Mouse (Mus musculus): ENCODE results near the gene Dock4. TPM values are rescaled to one million over a fixed set of nuclear protein-coding genes. Genes with fewer than 3 reads are reported as not detected.

Gene Dock4
- polyA plus RNA-seq, 1 experiment from 2014 or later, result 1.8 TPM

GRCm38 (mm10) chr12:40633242-40633641 is 187.5 kb downstream of the Dock4 start:
- Histone ChIP-seq H3K27me3 (replicated peaks; ENCODE audit: control insufficient read depth, insufficient read depth, low read length) (no peaks in the 10 kb centered on the region), H3K9me3 (ENCODE audit: control insufficient read depth) (no peaks in the 10 kb centered on the region), H3K27ac (ENCODE audit: low read depth, low read length) (no peak overlapping the region), H3K4me1 (replicated peaks; ENCODE audit: control insufficient read depth, insufficient read depth, low read length) (no peaks in the 10 kb centered on the region), H3K4me3 (ENCODE audit: low read depth, low read length) (no peak overlapping the region), H3K9ac (ENCODE audit: low read depth, low read length) (no peak overlapping the region), H3K4me2 (replicated peaks; ENCODE audit: low read depth) (no peak overlapping the region), H3K36me3 (ENCODE audit: control insufficient read depth, insufficient read depth) (no peaks in the 10 kb centered on the region)
- no peak for TF ChIP-seq CTCF (IDR thresholded peaks at IDR 0.05; ENCODE audit: low read depth)
- no peak for ATAC-seq
- 89% methylated on average over 2 of the region's 2 CpGs for WGBS

GRCm38 (mm10) chr12:40634169-40634568 is 188.4 kb downstream of the Dock4 start:
- H3K4me2 ChIP-seq (replicated peaks; ENCODE audit: low read depth), result no peak overlapping the region
- 92% methylated on average over 7 of the region's 7 CpGs for WGBS
- H3K9me3 ChIP-seq (ENCODE audit: control insufficient read depth), result no peaks in the 10 kb centered on the region
- H3K4me3 ChIP-seq (ENCODE audit: low read depth, low read length), result no peak overlapping the region
- H3K27me3 ChIP-seq (replicated peaks; ENCODE audit: control insufficient read depth, insufficient read depth, low read length), result no peaks in the 10 kb centered on the region
- H3K36me3 ChIP-seq (ENCODE audit: control insufficient read depth, insufficient read depth), result no peaks in the 10 kb centered on the region
- TF ChIP-seq CTCF (IDR thresholded peaks at IDR 0.05; ENCODE audit: low read depth), result no peak
- no peaks in the 10 kb centered on the region for H3K4me1 ChIP-seq (replicated peaks; ENCODE audit: control insufficient read depth, insufficient read depth, low read length)
- no peak overlapping the region for H3K9ac ChIP-seq (ENCODE audit: low read depth, low read length)
- no peak overlapping the region for H3K27ac ChIP-seq (ENCODE audit: low read depth, low read length)
- ATAC-seq, result no peak

GRCm38 (mm10) chr12:40635991-40636390 is 190.2 kb downstream of the Dock4 start:
- Histone ChIP-seq H3K9me3 (ENCODE audit: control insufficient read depth) (no peaks in the 10 kb centered on the region), H3K4me3 (ENCODE audit: low read depth, low read length) (no peak overlapping the region), H3K27ac (ENCODE audit: low read depth, low read length) (no peak overlapping the region), H3K4me2 (replicated peaks; ENCODE audit: low read depth) (no peak overlapping the region), H3K27me3 (replicated peaks; ENCODE audit: control insufficient read depth, insufficient read depth, low read length) (no peaks in the 10 kb centered on the region), H3K4me1 (replicated peaks; ENCODE audit: control insufficient read depth, insufficient read depth, low read length) (no peaks in the 10 kb centered on the region), H3K36me3 (ENCODE audit: control insufficient read depth, insufficient read depth) (no peaks in the 10 kb centered on the region), H3K9ac (ENCODE audit: low read depth, low read length) (no peak overlapping the region)
- 91% methylated on average over 6 of the region's 6 CpGs for WGBS
- TF ChIP-seq CTCF (IDR thresholded peaks at IDR 0.05; ENCODE audit: low read depth), result no peak
- ATAC-seq, result no peak

GRCm38 (mm10) chr12:40637427-40637826 is 191.7 kb downstream of the Dock4 start:
- H3K36me3 ChIP-seq (ENCODE audit: control insufficient read depth, insufficient read depth), result no peaks in the 10 kb centered on the region
- no peaks in the 10 kb centered on the region for H3K27me3 ChIP-seq (replicated peaks; ENCODE audit: control insufficient read depth, insufficient read depth, low read length)
- no peak overlapping the region for H3K9ac ChIP-seq (ENCODE audit: low read depth, low read length)
- no peak for ATAC-seq
- no peak overlapping the region for H3K4me2 ChIP-seq (replicated peaks; ENCODE audit: low read depth)
- TF ChIP-seq CTCF (IDR thresholded peaks at IDR 0.05; ENCODE audit: low read depth), result no peak
- no peaks in the 10 kb centered on the region for H3K9me3 ChIP-seq (ENCODE audit: control insufficient read depth)
- WGBS, result 86% methylated on average over 2 of the region's 2 CpGs
- no peak overlapping the region for H3K4me3 ChIP-seq (ENCODE audit: low read depth, low read length)
- no peak overlapping the region for H3K27ac ChIP-seq (ENCODE audit: low read depth, low read length)
- no peaks in the 10 kb centered on the region for H3K4me1 ChIP-seq (replicated peaks; ENCODE audit: control insufficient read depth, insufficient read depth, low read length)

- no peaks in the 10 kb centered on the region for H3K27me3 ChIP-seq (replicated peaks; ENCODE audit: control insufficient read depth, insufficient read depth, low read length)
- no peaks in the 10 kb centered on the region for H3K36me3 ChIP-seq (ENCODE audit: control insufficient read depth, insufficient read depth)
- H3K9ac ChIP-seq (ENCODE audit: low read depth, low read length), result no peak overlapping the region
- H3K9me3 ChIP-seq (ENCODE audit: control insufficient read depth), result no peaks in the 10 kb centered on the region
- ATAC-seq, result no peak
- H3K4me2 ChIP-seq (replicated peaks; ENCODE audit: low read depth), result no peak overlapping the region
- WGBS, result 86% methylated on average over 6 of the region's 6 CpGs
- TF ChIP-seq CTCF (IDR thresholded peaks at IDR 0.05; ENCODE audit: low read depth), result no peak
- H3K4me1 ChIP-seq (replicated peaks; ENCODE audit: control insufficient read depth, insufficient read depth, low read length), result no peaks in the 10 kb centered on the region
- H3K4me3 ChIP-seq (ENCODE audit: low read depth, low read length), result no peak overlapping the region
- H3K27ac ChIP-seq (ENCODE audit: low read depth, low read length), result no peak overlapping the region
These were observed 200.1 kb downstream of the Dock4 start for GRCm38 (mm10) chr12:40645869-40646268.

GRCm38 (mm10) chr12:40654312-40654711 is 208.6 kb downstream of the Dock4 start:
- Histone ChIP-seq H3K4me3 (ENCODE audit: low read depth, low read length) (no peak overlapping the region), H3K9me3 (ENCODE audit: control insufficient read depth) (no peaks in the 10 kb centered on the region), H3K4me1 (replicated peaks; ENCODE audit: control insufficient read depth, insufficient read depth, low read length) (no peaks in the 10 kb centered on the region), H3K36me3 (ENCODE audit: control insufficient read depth, insufficient read depth) (no peaks in the 10 kb centered on the region), H3K27me3 (replicated peaks; ENCODE audit: control insufficient read depth, insufficient read depth, low read length) (no peaks in the 10 kb centered on the region), H3K27ac (ENCODE audit: low read depth, low read length) (no peak overlapping the region), H3K4me2 (replicated peaks; ENCODE audit: low read depth) (no peak overlapping the region), H3K9ac (ENCODE audit: low read depth, low read length) (no peak overlapping the region)
- whole genome bisulfite sequencing, result 64% methylated on average over 2 of the region's 2 CpGs
- TF ChIP-seq CTCF (IDR thresholded peaks at IDR 0.05; ENCODE audit: low read depth), result no peak
- ATAC-seq, result no peak

GRCm38 (mm10) chr12:40655861-40656260 is 210.1 kb downstream of the Dock4 start:
- H3K9ac ChIP-seq (ENCODE audit: low read depth, low read length), result no peak overlapping the region
- H3K36me3 ChIP-seq (ENCODE audit: control insufficient read depth, insufficient read depth), result no peaks in the 10 kb centered on the region
- H3K4me2 ChIP-seq (replicated peaks; ENCODE audit: low read depth), result no peak overlapping the region
- ATAC-seq, result no peak
- TF ChIP-seq CTCF (IDR thresholded peaks at IDR 0.05; ENCODE audit: low read depth), result no peak
- H3K4me3 ChIP-seq (ENCODE audit: low read depth, low read length), result no peak overlapping the region
- no peaks in the 10 kb centered on the region for H3K9me3 ChIP-seq (ENCODE audit: control insufficient read depth)
- H3K4me1 ChIP-seq (replicated peaks; ENCODE audit: control insufficient read depth, insufficient read depth, low read length), result no peaks in the 10 kb centered on the region
- no peaks in the 10 kb centered on the region for H3K27me3 ChIP-seq (replicated peaks; ENCODE audit: control insufficient read depth, insufficient read depth, low read length)
- H3K27ac ChIP-seq (ENCODE audit: low read depth, low read length), result no peak overlapping the region
- 91% methylated on average over 2 of the region's 2 CpGs for WGBS
